Mouse (Mus musculus) MN1 (cell line): ENCODE measurements around the gene Gm44805.

Source experiments
- DNase-seq: peaks from one replicate; pipeline ENCODE4 v3.0.0-alpha.2; 2016; ENCODE audit warnings: low spot score

The Gm44805 gene

DNA sequence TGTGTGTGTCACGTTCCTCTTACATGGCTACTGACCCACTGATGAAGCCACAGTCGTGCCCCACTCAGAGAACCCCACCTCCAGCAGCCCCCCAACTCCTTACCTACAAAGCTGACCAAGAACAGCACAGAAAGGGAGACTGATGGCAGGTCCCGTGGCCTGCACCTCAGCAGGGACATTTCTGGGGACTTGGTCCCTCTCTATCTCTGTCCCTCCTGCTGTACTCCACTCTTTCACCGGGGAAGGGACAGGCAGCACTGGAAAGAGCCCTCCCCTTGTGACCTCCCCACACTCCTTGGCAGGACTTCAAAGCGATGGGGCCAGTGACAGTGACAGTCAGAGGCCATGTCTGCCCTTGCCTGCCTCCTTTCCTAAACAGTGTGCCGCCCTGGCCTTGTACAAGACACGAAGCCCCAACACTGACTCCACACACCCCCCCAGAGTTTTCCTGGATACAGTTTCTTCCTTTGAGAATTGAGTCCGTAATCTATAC, at the start of gene Gm44805, which contains the start of gene Apoc4:
Gm44805 (minus strand) TSS at position 222 of the 493 bp plus-strand sequence.
Apoc4 (minus strand) TSS at position 278 of the 493 bp plus-strand sequence.
- DNase-seq, result no peak

DNA sequence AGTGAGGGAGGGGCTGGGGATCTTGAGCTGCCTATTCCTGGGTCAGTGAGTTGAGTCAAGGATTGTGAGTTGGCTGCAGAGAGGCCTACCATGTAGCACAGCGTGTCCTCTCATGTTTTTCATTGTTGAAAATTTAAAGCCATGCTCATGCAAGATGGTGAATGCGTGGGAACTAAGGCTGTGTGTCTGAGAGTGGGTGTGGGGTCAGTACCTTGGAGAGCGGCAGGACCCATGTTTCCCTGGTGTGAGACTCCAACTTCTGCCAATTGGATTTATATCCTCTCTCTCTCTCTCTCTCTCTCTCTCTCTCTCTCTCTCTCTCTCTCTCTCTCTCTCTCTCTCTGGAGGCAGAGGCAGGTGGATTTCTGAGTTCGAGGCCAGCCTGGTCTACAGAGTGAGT, 45.3 kb upstream of the Gm44805 start:
- no peak for DNase-seq

DNA sequence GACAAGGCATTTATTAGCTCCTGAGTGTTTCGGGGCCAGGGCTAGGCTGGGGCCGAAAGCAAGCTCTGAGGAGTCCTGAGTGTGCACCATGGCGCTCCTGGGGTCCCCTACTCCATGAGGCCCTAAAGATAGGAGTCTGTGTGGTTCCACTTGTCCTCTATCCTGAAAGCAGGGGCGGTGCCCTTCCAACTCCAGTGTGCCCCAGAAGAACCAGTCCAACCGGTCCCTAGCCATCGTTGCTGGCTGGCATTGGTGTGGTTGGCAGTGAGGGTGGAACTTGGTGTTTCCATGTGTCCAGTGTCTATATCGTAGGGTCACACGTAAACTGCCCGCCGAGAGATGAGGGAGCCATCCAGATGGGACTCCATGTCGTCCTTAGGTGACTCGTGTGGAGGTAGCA, 42.9 kb upstream of the Gm44805 start:
- no peak for DNase-seq

DNA sequence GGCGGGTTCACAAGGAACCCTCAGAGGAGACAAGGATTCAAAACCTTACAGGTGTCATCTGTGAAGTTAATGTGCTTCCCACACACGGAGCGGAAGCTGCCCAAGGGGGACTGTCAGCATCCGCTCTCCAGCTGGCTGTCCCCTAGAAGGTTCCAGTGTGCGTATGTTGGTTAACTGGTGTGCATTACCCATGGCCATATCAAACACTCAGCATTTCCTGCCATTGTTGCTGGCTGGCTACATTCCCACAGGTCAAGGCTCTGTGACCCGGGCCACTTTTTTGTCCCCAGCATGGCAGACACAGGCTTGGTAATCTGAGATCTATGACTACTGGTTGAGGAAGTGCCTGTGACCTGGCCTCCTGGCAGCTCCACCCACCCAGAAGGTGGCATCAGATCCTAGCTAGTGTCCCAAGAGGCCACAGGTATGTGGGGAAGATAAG, 41.6 kb upstream of the Gm44805 start:
- no peak for DNase-seq

DNA sequence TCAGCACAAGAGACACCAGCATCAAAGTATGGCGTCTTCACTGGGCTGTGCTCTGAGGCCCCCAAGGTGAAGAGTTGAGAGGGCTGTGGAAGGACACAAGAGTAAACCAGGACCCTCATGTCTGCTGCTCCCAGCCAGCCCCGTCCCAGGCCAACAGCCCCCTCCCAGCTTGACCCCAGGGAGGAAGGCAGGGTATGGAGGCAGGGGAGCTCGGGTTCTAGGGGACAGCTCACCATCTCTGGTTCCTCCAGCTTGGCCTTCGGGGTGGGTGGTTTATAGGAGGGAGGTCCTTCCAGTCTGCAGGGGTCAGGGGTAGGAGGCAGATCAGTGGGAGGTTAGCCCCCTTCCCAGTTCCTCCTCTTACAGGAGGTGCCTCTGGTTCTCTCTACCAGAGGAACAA, 38.0 kb upstream of the Gm44805 start:
- DNase-seq, result no peak

DNA sequence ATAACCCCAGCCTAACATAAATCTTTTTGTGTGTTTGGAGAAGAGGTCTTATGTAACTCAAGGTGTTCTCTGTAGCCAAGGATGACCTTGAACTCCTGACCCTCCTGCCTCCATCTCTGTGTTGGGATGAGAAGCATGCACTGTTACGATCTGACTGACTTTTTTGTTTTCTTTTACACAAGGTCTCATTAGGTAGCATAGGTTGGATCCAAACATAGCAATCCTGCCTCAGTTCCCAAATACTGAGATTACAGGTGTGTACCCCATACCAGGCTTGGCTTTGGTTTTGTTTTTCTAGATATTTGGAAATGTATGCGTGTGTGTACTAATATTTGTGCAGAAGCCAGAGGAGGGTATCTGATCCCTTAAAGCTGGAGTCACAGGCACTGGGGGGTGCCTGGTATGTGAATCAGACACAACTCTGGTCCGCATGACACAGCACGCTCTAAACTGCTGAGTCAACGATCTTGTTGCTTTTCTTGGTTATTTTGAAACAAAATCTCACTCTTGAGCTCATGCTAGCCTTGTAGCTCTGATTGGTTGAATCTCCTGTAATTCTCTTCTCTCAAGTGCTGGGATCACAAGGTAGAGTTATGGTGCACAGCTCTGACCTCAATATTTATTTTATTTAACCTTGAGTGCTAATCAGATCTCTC, 37.2 kb upstream of the Gm44805 start:
- DNase-seq, result no peak

DNA sequence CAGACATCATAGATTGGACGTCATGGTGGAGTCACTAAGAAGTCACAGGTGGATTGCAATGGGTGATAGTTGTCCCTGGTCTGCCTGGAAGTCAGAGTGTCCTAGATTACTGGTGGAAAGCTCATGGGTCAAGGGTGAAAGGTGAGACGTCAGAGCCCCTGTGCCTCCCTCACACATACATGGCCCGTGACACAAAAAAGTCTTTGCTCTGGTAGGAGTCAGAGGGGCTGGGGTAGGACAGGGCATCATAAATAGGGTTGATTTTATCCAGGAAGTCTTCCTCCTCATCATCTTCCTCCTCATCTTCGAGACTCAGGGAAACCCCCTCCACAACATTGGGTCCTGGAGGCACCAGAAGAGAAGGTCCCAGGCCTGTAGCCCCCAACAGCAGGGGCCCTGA, 36.1 kb upstream of the Gm44805 start:
- no peak for DNase-seq

DNA sequence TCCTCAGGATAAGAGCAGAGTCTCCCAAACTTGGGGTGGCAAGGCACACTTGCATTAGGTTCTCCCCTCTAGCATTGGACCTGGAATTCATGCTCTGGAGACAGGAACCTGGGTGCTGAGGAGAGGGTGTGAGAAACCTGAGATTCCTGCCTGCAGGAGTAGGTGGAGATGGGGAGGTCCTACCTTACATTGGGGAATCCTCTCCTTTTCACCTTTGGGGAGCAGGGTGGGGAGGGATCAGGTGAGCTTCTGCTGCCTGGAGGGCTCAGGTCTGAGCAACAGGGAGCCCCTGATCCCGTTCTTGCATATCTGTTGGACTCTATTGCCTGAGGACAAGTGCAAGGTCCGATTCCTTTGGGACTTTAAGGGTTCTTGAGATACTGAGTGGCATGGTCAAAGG, 35.6 kb upstream of the Gm44805 start:
- DNase-seq, result no peak

DNA sequence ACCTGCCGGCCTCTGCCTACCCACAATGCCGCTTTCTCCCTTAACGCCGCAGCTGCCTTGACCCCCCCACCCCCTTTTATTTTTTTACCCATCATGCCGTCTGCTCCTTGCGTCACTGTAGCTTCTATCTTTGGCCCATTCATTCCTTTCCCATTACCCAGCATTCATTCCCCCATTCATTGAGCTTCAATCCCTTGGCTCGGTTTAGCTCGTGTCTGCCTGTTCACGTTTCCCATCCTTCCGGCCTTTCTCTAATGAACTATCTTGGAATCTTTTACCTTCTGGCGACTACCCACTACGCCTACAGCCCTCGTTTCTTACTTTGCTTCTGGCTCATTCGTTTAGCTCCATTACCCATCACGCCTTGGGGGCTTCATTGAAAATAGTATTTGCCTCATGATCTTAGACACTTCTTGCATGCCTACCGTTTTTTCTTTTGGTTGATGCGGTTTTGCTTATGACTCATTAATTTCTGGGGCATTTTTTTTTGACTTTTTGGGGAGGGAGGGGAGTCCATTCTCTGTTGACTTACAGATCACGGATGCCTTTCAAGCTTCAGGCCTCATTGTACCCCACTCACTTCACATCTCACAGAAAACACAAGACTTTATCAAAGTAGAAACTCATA, 34.9 kb upstream of the Gm44805 start:
- no peak for DNase-seq

DNA sequence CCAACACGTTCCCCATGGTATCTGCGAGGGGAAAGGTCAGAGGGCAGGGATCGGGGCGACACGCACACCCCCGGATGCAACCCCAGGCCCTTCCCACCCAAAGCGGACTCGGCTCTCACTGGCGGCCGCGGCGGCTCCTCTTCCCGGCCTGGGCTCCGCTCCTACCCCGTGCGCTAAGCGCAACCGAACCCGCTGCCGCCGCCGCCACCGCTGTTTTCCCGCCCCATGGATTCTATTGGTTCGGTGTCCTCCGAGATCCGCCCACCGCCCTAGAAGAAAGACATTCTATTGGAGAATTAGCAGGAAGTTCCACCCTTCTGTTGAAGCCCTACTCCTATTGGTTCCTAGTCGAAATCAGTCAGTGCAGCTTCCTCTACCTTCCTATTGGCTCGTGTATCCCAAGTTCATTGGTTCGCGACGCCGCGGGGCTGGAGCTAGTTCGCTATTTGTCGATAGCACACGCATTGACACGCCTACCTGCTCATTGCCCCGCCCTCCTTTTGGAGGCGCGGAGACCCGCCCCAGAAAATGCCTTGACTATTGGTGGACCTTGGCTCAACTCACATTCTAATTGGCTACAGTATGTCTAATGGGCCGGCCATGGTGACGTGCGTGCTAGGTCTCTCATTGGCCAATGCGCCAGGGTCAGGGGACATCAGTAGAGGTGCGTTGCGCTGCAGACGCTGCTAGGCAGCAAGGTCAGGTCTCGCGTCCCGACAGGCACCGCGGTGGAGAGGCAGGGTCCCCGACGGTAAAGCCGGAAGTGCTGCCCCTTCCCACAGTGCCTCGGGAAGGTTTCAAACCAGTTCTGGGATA, 34.2 kb upstream of the Gm44805 start, which contains the start of gene Tomm40:
Tomm40 (minus strand) TSS at position 200 of the 816 bp plus-strand sequence.
- DNase-seq, result peak; percentile 93

DNA sequence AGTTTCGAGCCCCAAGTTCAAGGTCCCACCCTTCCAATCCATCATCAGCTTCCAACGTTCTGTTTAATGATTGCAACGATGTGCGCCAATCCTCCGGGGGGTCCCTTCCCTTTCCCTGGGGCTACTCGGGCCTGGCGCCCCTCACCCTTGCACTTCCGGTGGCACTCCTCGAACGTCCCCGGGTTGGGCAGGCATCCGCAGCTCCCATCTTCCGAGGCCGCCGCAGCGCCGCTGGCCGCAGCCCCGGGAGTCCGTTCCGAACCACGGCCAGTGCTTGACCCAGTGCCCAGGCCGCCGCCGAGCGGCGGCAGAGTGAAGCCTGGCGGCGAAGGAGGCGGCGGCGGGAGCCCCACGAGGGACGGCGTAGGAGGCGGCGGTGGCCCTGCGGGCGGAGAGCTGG, 33.6 kb upstream of the Gm44805 start:
- no peak for DNase-seq

DNA sequence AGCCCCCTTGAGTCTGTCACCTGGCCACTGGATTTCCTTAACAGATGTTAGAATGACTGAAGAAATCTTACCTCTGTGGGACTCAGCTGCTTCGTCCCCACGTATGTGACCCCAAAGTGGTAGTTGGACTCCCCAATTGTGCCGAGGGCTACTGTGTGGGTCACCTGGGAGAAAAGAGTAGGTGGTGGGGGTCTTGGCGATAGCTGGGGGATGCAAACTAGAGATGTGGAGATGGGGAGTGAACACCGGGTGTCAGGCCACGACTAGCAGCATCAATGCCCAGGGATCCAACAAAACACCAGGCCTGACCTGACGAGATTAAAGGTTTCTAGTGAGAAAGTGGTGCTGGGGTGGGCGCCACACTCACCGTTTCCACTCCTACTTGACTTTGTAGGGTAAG, 32.4 kb upstream of the Gm44805 start:
- DNase-seq, result no peak

DNA sequence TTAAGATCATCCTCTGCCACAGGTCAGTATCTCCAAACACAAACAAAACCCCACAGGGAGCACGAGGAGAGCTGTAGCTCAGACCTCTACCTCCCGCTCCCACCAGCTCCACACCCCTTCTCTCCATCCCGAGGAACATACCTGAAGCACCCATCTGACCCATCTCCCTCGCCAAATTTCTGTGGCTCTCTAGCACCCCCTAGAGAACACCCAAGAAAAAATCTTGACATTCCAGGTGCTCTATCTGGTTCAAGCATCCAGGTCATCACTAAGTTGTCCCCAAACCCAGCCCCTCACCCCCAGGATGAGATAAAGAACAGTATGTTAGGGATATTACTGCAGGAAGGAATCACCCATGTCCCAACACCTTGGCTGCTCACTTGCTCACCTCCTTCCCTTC, 32.0 kb upstream of the Gm44805 start:
- no peak for DNase-seq

DNA sequence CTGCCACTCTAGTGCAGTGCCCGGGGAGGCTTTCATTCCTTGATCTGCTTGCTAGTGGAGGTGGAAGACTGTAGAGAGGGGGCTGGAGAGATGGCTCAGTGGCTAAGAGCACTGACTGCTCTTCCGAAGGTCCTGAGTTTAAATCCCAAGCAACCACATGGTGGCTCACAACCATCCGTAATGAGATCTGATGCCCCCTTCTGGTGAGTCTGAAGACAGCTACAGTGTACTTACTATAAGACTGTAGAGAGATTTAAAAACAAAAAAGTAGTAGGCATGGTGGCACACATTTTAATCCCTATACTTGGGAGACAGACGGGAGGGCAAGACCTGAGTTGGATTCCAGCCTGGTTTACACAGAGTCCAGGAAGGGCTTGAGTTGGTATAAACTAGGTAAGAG, 31.2 kb upstream of the Gm44805 start:
- DNase-seq, result peak; percentile 9

DNA sequence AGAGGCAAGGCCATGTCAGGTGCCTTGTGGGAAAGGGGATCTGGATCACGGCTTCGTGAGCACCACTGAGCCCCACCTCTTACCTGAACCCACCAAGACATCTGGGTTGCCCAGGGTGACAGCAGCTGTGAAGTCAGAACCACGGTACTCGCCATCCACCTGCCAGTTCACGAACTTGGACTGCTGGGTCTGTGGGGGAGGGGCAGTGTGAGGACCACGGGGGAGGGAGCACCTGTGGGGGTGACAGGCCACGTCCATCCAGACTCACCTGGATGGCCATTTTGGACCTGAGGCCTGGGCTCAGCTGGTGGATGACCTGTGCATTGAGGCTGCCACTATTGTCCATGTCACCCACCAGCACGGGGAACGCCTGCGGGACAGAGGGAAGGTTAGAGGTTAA, 29.4 kb upstream of the Gm44805 start:
- DNase-seq, result no peak

DNA sequence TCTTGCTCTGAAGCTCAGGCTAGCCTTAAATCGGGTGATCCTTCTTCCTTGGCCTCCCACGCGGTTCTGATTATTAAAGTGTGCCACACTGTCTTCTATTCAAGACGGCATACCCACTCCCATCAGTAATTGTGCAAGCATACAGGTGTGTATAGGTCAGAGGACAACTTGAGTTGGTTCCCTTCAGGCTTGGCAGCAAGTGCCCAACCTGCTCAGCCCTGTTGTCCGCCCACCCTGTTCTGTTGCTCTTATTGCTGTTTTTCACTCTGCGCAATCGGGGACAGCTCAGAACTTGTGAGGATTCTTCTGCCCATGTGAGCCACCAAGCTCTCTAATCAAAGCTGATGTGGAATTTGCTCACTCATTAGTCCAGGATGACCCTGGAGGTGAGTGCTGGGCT, 24.0 kb upstream of the Gm44805 start:
- no peak for DNase-seq

DNA sequence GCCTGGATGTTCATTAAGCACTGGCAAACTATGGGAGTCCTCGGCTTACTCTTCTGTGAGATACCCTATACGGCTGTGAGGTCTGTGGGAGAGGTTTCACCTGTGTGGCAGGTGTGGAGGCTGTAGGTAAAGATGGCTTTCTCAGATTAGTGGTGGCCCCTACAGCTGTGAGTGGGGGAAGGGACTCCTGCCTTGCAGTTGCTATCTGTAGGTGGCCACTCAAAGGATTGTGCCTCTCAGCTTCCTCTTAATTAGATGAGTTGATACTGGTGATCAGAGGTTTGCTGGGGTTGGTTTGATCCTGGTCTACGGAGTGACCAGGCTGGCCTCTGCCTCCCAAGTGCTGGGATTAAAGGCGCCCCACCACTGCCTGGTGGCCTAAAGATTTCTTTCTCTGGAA, 23.3 kb upstream of the Gm44805 start:
- DNase-seq, result no peak

DNA sequence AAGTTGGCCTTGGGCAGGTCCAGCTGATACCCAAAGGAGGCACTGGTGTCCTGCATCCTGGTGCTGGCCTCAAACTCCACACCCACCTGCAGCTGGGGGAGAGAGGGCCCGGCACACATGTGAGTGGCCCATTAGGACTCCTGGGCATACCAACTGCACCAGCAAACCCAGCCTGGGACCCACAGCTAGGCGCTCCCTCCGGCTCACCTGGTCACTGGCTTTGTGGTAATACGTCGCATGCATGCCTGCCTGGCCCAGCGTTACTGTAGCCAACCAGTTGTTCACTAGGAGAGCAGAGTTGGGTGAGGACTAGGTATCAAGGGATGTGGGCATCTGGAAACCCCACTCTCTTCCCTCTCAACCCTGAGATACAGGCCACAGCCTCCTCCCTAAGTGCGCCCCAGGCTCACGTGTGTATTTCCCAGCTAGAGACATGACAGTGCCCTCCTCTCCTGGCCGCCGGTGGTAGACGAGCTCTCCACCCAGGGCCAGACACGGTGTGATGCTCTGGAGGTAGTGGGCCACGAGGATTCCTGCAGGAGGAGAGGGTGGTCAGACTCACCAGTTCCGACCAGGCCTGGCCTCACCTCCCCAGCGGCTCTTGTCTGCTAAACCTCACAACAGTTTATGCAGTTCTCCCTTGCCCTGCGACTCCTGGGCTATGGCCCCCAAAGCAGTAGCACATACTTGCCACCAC, 21.8 kb upstream of the Gm44805 start:
- DNase-seq, result no peak

DNA sequence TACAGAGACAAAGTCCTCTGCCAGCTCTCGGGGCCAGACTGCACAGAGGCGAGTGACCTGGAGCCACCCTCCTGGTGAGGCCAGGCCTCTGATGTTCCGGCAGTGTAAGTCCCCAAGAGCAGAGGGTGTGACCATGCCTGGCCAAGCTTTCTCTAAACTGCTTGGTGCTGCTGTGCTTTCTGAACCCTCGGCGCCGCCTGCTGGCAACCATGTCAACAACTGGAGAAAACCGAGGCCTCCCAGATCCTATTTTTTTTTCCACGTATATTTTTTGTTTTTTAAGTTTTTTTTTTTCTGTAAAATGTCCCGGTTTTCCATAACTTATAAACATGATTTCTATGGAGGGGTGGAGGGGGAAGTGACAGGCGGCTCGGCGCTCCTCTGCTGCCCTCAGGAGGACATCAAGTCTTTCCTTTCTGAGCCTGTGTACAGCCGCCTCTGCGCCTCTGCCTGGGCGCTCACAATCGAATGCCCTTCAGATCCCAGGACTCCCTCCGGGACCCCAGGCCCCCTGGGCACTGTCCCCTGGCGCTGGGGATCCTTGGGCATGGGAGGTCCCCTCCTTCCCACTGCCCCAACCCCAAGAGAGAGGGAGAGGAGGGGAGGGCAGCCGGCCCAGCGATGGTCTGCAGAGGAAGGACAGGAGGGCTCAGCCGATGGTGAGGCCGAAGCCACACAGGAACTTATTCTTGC, 20.0 kb upstream of the Gm44805 start:
- peak; percentile 41 for DNase-seq

DNA sequence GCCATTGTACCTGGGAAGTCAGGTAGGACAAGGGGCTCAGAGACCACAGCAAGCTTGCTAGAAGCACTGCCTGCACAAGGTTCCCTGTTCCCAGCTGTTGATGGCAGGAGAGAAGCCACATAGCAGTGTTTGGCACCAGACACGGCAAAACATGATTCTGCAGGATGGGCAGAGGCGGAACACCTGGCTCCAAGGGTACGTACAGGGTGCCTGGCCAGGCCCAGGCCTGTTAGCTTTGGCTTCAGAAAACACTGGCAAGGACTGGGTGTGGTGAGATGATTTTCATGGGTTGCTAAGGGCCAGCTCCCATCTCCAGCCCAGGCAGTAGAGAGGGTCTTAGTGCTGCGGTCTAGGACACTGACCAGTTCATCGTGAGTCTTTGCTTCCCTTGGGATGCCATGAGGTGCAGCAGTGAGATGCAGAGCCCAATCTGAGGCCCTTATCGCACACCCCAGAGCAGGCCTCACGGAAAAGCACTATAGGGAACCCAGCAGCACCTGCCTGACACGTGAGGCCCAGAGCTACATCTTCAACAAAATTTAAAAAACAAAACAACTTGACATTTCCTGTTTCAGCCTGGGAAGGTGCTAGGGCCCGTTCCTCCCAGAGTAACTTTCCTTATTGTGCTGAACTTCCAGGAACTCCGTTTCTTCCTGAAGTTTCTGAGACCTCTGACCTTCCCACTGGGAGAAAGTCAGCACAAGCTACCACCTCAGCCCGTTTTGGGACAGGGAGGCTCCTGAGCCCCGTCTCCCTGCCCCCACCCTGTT, 19.3 kb upstream of the Gm44805 start:
- no peak for DNase-seq

DNA sequence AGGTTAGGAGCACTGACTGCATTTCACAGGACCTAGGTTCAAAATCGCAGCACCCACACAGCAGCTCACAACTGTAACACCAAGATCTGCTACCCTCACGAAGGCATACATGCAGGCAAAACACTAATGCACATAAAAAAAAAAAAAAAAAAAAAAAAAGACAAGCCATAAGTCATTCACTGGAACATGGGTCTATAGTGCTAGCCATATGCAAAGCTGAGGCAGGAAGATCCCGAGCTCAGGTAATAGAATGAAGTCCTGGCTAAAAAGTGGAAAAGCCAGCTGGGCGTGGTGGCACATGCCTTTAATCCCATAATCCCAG, 18.6 kb upstream of the Gm44805 start:
- no peak for DNase-seq
